Mouse (Mus musculus) stomach, embryonic 15.5 days (tissue): ENCODE results near the gene Gpr89. TPM values are rescaled to one million over a fixed set of nuclear protein-coding genes. Genes with fewer than 3 reads are reported as not detected.

Experiments
- polyA plus RNA-seq: library from polyadenylated mRNA; unstranded; fragments of >200 nt; fragmentation: Nextera tagmentation; extraction: Ambion mirVana; gene quantifications from 2 replicates; pipeline ENCODE4 v1.2.1, GENCODE M21; 2015

Gpr89 gene
- polyA plus RNA-seq, 1 experiment from 2014 or later: 49.9 TPM

Other genes with a start within 250 kb of the Gpr89 start
- 2.8 and 3.8 TPM in 2 replicates for gene Ankrd35, start 235.2 kb downstream of the Gpr89 start, polyA plus RNA-seq
- 49.3 and 51.9 TPM in 2 replicates for gene Pias3, start 209.0 kb downstream of the Gpr89 start, polyA plus RNA-seq
- 6.2 and 7.3 TPM in 2 replicates for gene Nudt17, start 196.8 kb downstream of the Gpr89 start, polyA plus RNA-seq
- 31.8 and 35.2 TPM in 2 replicates for gene Polr3c, start 177.7 kb downstream of the Gpr89 start, polyA plus RNA-seq
- gene Rnf115, start 177.7 kb downstream of the Gpr89 start, polyA plus RNA-seq: 40.4 and 42.7 TPM in 2 replicates
- 2.6 and 3.5 TPM in 2 replicates for gene Pdzk1, start 76.1 kb downstream of the Gpr89 start, polyA plus RNA-seq
- gene Cd160, start 76.0 kb downstream of the Gpr89 start, polyA plus RNA-seq: 0.19 and 0.46 TPM in 2 replicates
- 13.1 and 14.3 TPM in 2 replicates for gene Gja5, start 653 bp downstream of the Gpr89 start, polyA plus RNA-seq
- gene Gja8, start 20.7 kb upstream of the Gpr89 start, polyA plus RNA-seq: not detected in 2 replicates